Mouse (Mus musculus) G1E (cell line): ENCODE data around the gene Mia3.

Experiments used
- CTCF ChIP-seq: IDR thresholded peaks from 2 replicates; pipeline ENCODE4 v1.5.1; 2012; ENCODE audit warnings: low read depth, low read length, inconsistent platforms, mixed read lengths
- GATA1 ChIP-seq: IDR thresholded peaks from 2 replicates; pipeline ENCODE4 v1.6.1; 2012; ENCODE audit warnings: borderline replicate concordance, low read length, inconsistent platforms, mixed read lengths
- GATA2 ChIP-seq: IDR thresholded peaks from 2 replicates; pipeline ENCODE4 v1.6.1; 2012; ENCODE audit warnings: low read depth, low read length, inconsistent platforms, borderline replicate concordance
- POLR2AphosphoS5 ChIP-seq: IDR thresholded peaks from 2 replicates; pipeline ENCODE4 v1.6.1; 2012; ENCODE audit warnings: low read depth, low read length, inconsistent platforms; ENCODE audit not compliant: insufficient replicate concordance
- TAL1 ChIP-seq: conservative IDR thresholded peaks from 2 replicates; pipeline ENCODE4 v1.6.1; 2012; ENCODE audit warnings: low read depth, low read length, inconsistent platforms, mixed read lengths

DNA sequence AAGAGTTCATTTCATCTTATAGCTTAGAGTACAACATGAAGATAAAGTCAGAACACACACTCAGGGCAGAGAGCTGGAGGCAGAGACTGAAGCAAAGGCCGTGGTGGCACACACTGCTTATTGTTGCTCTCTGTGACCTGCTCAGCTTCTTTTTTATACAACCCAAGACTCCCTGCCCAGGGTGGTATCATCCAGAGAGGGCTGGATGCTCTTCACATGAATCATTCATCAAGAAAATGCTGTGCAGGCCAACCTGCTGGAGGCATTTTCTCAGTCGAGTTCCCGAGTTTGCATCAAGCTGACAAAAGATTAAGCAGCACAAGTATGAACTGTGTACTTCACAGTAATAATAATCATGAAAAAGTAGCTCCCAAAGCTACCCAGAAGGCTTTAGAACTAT lies 81.0 kb downstream of the Mia3 start:
- TF ChIP-seq GATA1: no peak
- no peak for TF ChIP-seq CTCF
- no peak for TF ChIP-seq TAL1
- TF ChIP-seq GATA2: no peak
- no peak for TF ChIP-seq POLR2AphosphoS5
